Mouse (Mus musculus): ENCODE results near the gene Gm12258.
A peak's percentile ranks its signal among the peaks of the same experiment; 100 is the strongest.
"Not testable (repeated sequence)": the region's sequence is repeated elsewhere in the genome, so short reads cannot be mapped to it uniquely, and the experiment has no call there.

Gene Gm12258

DNA sequence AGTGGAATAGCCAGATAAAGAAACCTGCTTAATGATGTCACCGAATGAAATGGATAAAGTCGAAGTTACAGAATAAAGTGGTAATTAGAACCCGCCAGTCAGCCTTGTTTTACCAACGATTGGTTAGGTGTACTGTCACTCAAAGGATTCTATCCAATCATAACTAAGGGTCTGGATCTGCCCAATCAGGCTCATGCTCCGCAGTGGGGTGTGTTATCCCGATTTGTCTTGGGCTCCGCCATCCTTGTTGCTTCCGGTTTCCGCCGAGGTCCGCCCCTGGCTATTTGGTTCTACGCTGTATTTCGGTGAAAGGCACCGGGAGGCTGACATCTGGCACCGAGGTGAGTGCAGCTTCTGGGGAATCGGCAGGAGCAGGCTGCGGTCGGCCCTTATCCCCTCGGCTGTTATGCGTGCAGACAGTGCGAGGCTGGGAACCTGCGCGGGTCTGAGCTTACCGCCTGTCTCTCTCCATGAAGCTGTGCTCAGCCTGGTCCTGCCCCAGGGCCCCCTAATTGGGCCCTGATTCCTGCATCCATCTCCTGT lies at the start of gene Gm12258:
Gene Gm12258, plus strand, starts transcription at position 240 of the 543 bp plus-strand sequence.
- peak; percentile 84 for DNase-seq

DNA sequence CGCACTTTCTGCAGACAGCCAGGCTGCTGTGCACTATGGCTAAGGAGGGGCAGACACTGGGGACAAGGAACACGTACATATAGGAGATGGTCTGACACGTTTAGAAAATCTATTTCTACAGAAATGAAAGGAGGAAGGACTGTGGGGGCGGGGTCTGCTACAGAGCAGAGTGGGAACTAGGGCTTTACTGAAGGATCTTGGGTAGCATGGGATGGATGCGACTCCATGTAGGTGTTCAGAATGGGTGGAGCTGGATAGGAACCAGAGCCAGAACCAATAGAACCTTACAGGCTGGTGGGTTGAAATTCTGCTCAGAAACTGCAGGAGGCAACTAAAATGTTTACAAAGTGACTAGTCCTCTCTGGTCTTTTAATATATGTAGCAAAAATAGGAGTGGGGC lies 47.2 kb upstream of the Gm12258 start:
- DNase-seq: no peak

- peak; percentile 4 for DNase-seq
Observed at GRCm38 (mm10) chr11:58801558-58802228, 45.3 kb upstream of the Gm12258 start, which contains the start of gene Fam183b. TSS of gene Fam183b (minus strand) at chr11:58801960.

DNA sequence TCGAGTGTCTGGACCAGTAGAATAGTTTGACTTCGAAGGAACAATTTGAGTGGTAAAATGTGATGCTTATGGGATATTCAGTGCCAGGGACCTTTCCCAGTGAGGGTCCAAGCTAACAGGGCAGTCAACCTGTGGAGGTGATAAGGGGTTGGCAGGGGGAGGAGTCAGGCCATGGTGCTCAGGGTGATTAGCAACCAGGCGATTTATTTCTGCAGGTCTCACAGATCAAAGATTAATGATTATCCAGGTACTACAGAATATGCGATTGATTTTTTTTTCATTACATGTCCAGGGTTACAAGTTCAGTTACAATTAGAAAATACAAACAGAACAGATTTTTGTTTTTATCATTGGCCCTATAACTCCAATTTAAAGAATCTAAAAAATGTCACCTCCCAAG lies 43.1 kb upstream of the Gm12258 start:
- no peak for DNase-seq

DNA sequence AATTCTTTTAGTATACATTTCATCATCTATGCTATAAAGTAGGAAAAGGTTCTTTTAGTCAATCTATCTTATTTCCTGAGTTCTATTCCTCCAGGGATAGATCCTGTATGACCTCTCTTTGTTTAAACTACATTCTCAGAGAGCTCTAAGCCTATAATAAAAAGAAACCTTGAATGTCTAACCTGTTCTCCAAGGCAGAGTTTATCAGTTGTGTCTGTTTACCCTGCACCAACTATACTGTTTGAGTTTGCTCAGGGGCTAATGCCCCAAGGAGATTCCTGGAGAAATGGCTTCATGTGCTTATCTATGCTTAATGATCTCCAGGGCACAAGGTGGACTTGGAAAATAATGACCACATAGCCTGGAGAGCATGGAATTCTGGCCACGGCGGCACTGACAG lies 42.6 kb upstream of the Gm12258 start:
- DNase-seq: no peak

DNA sequence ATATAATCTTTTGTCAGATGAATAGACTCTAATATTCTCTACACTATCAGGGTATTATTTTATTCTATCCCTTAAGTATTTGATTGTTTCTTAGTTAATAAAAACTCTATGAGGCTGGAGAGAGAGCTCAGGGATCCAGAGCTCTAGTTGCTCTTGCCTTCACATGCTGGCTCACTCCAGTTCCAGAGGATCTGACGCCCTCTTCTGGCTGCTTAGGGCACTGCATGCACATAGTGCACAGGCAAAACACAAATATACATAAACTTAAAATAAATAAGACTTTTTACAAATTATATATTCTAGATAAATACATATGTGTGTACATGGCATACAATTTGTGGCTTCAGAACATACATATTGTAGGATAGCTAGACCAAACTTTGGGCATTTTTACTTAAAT lies 35.0 kb upstream of the Gm12258 start:
- no peak for DNase-seq

DNA sequence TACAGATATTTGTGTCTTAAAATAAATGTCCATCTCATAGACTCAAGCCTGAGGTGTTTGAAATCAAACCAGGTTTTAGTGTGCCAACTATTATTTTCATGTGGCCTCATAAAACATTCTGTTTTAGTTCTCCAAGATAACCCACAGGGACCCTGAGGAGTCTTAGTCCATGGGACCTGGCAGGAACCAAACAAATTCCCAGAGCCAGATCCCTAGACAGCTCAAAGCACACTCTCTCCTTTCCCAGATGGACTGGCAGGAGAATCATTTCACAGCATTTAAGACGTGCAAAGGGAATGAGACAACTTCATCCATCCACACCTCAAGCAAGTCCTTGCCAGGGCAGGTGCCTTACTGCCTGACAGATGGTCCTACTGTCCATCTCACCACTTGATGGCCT lies 32.3 kb upstream of the Gm12258 start, which contains the start of gene Olfr313:
Gene Olfr313, plus strand, starts transcription at position 301 of the 400 bp plus-strand sequence.
- not testable (repeated sequence) for DNase-seq

DNA sequence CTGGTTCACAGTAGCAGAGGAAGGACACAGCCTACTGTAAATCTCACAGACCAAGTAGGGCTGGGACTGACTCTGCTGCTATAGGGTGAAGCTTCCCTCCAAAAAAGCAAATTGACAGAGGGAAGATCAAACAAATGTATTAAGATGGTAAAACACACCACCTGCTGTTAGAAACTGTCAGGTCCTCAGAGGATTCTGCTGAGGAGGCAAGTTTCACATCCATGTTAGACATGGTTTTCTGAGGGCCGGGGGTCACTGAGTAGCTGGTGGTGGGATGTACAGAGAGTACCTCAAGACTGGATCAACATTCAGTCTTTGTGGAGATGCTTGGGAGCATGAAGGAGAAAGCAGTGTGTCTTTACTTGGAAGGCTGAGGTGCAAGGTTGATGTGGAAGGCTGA lies 31.3 kb upstream of the Gm12258 start:
- no peak for DNase-seq

GRCm38 (mm10) chr11:58828937-58829336 lies 18.0 kb upstream of the Gm12258 start, which contains the start of gene Olfr312:
TSS of gene Olfr312 (plus strand) at chr11:58829237.
- not testable (repeated sequence) for DNase-seq

- no peak for DNase-seq
Observed at GRCm38 (mm10) chr11:58829764-58830163, 17.2 kb upstream of the Gm12258 start.

DNA sequence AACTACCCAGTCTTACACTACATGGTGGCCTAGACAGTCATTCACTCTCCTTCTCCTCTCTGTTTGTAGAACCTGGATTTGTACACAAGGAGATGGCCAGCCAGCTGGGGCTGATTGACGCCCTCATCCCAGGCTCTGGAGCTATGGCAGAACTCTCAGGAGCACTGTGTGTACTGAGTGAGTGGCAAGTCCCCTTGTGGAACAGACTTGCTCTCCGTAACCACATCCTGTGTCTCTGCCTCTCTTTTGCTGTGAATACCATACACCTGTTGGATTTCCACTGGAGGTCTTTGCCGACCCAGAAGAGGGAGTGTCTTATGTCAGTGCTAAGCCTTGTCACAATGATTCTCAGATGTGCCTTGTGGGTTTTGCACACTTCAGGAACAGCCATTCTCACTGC lies 14.4 kb upstream of the Gm12258 start:
- DNase-seq: not testable (repeated sequence)

DNA sequence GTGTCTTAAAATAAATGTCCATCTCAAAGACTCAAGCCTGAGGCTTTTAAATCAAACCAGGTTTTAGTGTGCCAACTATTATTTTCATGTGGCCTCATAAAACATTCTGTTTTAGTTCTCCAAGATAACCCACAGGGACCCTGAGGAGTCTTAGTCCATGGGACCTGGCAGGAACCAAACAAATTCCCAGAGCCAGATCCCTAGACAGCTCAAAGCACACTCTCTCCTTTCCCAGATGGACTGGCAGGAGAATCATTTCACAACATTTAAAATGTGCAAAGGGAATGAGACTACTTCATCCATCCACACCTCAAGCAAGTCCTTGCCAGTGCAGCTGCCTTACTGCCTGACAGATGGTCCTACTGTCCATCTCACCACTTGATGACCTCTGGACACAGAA lies 8.0 kb upstream of the Gm12258 start, which contains the start of gene Olfr311:
Gene Olfr311, plus strand, starts transcription at position 301 of the 400 bp plus-strand sequence.
- not testable (repeated sequence) for DNase-seq

DNA sequence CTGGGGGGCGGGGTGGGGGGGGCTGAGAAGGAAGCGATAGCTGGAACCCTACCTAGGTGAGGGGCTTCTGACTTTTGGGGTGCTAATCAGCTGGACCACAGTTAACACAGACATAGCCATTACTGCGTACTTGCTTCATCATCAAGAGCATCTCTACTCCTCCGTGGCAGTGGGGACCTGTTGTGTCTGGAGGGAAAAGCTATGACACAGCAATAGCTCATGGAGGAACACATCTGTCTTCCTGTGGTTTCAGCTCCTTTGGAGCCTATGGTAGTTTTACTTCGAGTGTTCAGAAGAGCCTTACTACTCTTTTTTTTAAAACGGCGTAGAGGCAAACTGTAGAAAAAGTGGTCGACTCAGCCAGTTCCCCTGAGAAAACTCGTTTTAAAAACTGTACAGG lies 678 bp downstream of the Gm12258 start:
- DNase-seq: no peak

DNA sequence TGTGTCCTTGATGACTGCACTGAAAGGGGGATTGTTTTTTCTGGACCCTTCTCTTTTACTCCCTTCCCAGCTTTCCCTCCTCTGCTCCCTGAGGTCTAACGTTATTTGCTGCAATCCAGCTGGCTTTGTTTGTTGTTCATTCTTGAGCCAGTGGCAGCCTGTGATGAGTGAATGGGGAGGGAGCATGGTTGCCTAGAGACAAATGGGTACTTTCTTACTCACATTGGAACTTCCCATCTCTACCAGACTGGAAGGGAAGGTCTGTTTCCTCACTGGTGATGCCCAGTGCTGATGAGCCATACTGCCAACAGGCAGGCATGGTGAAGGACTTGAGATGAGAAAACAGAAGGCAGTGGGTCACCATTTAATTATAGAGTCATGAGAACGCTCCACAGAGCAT lies 2.8 kb downstream of the Gm12258 start:
- DNase-seq: no peak

DNA sequence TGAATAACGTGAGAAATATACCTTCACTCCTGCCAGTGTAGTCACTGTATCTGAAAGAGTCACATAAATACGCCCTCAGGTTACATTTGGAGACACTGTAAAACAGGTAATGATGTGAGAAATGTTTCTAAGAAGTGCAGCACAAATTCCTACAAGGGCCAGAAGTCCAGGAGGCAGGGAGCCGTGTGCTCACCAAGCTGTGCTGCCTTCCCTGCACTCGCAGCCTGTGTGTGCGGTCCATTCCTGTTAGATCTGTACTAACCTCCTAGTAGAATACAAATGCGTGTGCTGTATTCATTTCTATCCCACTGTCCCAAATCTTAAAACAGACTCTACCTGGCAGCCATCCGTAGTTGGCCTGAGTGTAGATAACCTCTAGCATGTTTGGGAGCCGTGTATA lies 13.8 kb downstream of the Gm12258 start:
- no peak for DNase-seq

DNA sequence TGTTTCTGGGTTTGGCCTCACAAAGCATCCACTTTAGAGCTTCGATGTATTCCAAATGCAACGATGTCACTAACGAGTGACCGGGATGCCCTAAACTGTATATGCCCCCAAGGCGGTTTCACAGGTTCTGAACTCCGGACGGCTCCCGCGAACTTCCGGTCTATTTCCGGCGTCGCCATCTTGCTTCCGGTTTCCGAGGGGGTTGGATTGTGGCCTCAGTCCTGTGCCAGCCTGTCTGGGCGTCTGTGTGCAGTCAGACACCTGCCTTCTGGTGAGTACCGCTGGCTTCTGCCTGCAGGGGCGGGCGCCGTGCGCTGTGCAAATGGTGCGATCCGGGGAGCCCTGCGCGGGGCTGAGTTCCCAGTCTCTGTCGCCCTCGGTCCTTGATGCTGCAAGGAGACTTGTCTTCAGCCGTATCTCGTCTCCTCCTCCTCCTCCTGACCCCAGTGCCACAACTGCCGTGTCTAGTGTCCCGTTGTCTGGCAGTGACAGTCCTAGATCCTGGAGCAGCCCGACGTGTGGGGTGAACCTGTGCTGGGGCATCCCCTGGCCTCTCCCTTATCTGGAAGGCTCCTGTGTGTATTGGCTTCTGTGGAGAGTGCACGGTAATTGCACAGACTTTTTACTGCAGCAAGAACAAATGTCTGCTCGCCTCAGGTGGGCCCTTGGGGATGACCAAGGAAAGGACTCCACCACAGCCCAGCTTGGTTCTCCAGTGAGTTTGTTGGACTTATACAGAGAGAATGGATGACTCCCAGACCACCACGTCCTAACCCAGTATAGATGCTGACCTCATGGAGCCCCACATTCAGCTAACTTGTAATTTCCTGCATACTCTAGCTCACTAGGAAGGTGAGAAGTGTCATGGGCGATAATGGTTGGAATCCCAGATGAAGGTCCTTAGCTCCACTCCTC lies 20.3 kb downstream of the Gm12258 start, which contains the start of gene 2810021J22Rik:
Gene 2810021J22Rik, plus strand, starts transcription at position 178 of the 915 bp plus-strand sequence.
- peak; percentile 70 for DNase-seq

- DNase-seq: no peak
Observed at GRCm38 (mm10) chr11:58867954-58868330, 21.0 kb downstream of the Gm12258 start.

- no peak for DNase-seq
Observed at GRCm38 (mm10) chr11:58870961-58871360, 24.0 kb downstream of the Gm12258 start.

DNA sequence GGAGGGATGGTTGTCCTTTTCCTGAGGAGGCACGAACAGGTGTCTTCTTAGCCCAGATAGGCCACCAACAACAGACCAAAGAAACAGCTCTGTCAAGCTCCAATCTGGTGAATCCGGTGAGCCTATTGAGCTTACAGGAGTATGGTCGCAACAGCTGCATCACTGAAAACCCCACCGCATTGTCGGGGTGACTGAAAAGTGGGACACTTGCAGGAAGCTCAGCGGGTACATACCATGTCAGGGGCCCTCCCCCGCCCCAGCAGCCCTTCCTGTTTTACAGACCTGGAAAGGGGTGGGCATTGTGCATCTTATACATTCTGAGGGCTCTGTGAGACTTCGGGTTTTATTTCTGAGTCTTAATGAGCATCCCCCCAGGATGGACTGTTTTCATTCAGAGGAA lies 36.8 kb downstream of the Gm12258 start:
- no peak for DNase-seq

GRCm38 (mm10) chr11:58890511-58890910 lies 43.6 kb downstream of the Gm12258 start:
- DNase-seq: no peak

DNA sequence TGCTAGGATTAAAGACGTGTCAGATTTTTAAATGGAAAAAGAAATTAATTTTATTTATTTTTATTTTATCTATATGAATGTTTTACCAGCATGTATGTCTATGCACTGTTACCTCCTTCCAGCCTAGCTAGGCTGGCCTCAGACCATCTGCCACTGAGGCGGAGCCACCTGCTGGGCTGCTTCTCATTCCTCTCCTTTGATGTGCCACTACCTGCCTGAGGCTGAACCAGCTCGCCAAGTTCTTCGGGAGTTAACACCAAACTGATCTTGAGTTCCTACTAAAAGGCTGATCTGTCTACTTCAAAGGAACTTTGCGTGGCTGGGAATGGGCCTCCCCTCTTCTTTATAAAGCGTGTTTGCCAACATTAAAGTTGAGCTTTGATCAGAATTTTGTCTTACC lies 47.5 kb downstream of the Gm12258 start:
- DNase-seq: no peak

DNA sequence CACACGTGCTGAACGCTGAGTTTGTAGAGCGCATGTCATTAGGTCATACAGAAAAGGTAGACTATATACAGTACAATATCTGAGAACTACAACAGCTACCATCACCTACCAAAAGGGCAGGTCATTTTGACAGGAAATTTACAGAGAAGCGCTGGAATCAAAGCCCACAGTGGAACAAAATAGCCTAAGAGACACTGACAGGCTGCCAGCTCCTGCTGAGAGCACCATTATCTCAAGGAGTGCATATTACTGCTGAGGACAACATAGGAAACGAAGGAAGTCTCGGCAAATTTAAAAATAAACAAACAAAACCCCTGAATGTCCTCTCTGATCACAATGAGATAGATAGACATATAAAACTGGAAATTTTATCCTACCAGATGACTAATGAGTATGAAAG lies 50.5 kb downstream of the Gm12258 start:
- DNase-seq: no peak

- DNase-seq: no peak
Observed at GRCm38 (mm10) chr11:58901080-58901479, 54.1 kb downstream of the Gm12258 start.
